Mouse (Mus musculus) cortical plate, adult 2 months (tissue): Measurements from ENCODE around the gene Rhox2e. TPM values are rescaled to one million over a fixed set of nuclear protein-coding genes. Genes with fewer than 3 reads are reported as not detected.
"Not testable (repeated sequence)": the region's sequence is repeated elsewhere in the genome, so short reads cannot be mapped to it uniquely, and the experiment has no call there.

Experiments used
- H3K27ac ChIP-seq: fragments of 200-500 bp; 2 replicates; pipeline ENCODE4 v1.5.1; 2012; ENCODE audit warnings: low read length, control low read depth, inconsistent platforms; ENCODE audit not compliant: insufficient read depth
- H3K4me1 ChIP-seq: fragments of 200-500 bp; 2 replicates; pipeline ENCODE4 v1.6.1; 2011; ENCODE audit warnings: low read length; ENCODE audit not compliant: control insufficient read depth, insufficient read depth
- H3K4me3 ChIP-seq: fragments of 200-500 bp; 2 replicates; pipeline ENCODE4 v1.5.1; 2011; ENCODE audit warnings: mild to moderate bottlenecking, low read length, control low read depth; ENCODE audit not compliant: insufficient read depth
- polyA plus RNA-seq: library from polyadenylated mRNA; depleted of rRNA; stranded (reverse); fragments of >200 nt; gene quantifications from 2 replicates; pipeline ENCODE4 v1.2.3, GENCODE M21; 2012; rRNA removed

Rhox2e gene
- not detected in 2 replicates for polyA plus RNA-seq

GRCm38 (mm10) chrX:37530152-37530551 is at the start of gene Rhox2e:
Gene Rhox2e (plus strand): TSS chrX:37530452.
- not testable (repeated sequence) for H3K4me1 ChIP-seq, H3K4me3 ChIP-seq, H3K27ac ChIP-seq

- H3K27ac ChIP-seq: not testable (repeated sequence)
Measured at GRCm38 (mm10) chrX:37514059-37514458, 16.2 kb upstream of the Rhox2e start, which contains the start of gene Rhox4d. Gene Rhox4d (plus strand): TSS chrX:37514359.

GRCm38 (mm10) chrX:37541719-37542118 is 11.5 kb downstream of the Rhox2e start, which contains the start of gene Rhox3e:
Gene Rhox3e (plus strand): TSS chrX:37542019.
- not testable (repeated sequence) for H3K27ac ChIP-seq, H3K4me3 ChIP-seq, H3K4me1 ChIP-seq

More at GRCm38 (mm10) chrX:37514059-37514458, 16.2 kb upstream of the Rhox2e start, which contains the start of gene Rhox4d:
- H3K4me3 ChIP-seq, H3K4me1 ChIP-seq: not testable (repeated sequence)

GRCm38 (mm10) chrX:37557112-37557511 is 26.9 kb downstream of the Rhox2e start, which contains the start of gene Rhox4e:
Gene Rhox4e (plus strand): TSS chrX:37557412.
- not testable (repeated sequence) for H3K4me3 ChIP-seq, H3K27ac ChIP-seq, H3K4me1 ChIP-seq

- H3K4me1 ChIP-seq, H3K4me3 ChIP-seq, H3K27ac ChIP-seq: not testable (repeated sequence)
Measured at GRCm38 (mm10) chrX:37571105-37571504, 40.9 kb downstream of the Rhox2e start, which contains the start of gene Rhox2f. Gene Rhox2f (plus strand): TSS chrX:37571405.

GRCm38 (mm10) chrX:37572638-37573037 is 42.4 kb downstream of the Rhox2e start:
- not testable (repeated sequence) for H3K4me3 ChIP-seq, H3K4me1 ChIP-seq, H3K27ac ChIP-seq

- not testable (repeated sequence) for H3K4me1 ChIP-seq
Measured at GRCm38 (mm10) chrX:37580692-37581091, 50.4 kb downstream of the Rhox2e start, which contains the start of gene Rhox3f. Gene Rhox3f (plus strand): TSS chrX:37580992.

More at GRCm38 (mm10) chrX:37580692-37581091, 50.4 kb downstream of the Rhox2e start, which contains the start of gene Rhox3f:
- H3K27ac ChIP-seq, H3K4me3 ChIP-seq: not testable (repeated sequence)

Other genes starting within 250 kb of the Rhox2e start
- gene Rhox3a2, start 150.4 kb upstream of the Rhox2e start, polyA plus RNA-seq: not detected in 2 replicates
- gene Rhox4a2, start 139.6 kb upstream of the Rhox2e start, polyA plus RNA-seq: not detected in 2 replicates
- not detected in 2 replicates for gene Rhox2b, start 118.4 kb upstream of the Rhox2e start, polyA plus RNA-seq
- not detected in 2 replicates for gene Rhox4b, start 98.0 kb upstream of the Rhox2e start, polyA plus RNA-seq
- gene Rhox2c, start 76.8 kb upstream of the Rhox2e start, polyA plus RNA-seq: not detected in 2 replicates
- gene Rhox3c, start 71.9 kb upstream of the Rhox2e start, polyA plus RNA-seq: not detected in 2 replicates
- not detected in 2 replicates for gene Rhox4c, start 50.1 kb upstream of the Rhox2e start, polyA plus RNA-seq
- gene Rhox2d, start 37.0 kb upstream of the Rhox2e start, polyA plus RNA-seq: not detected in 2 replicates
- gene Rhox4d, start 16.1 kb upstream of the Rhox2e start, polyA plus RNA-seq: not detected in 2 replicates
- gene Rhox3e, start 11.6 kb downstream of the Rhox2e start, polyA plus RNA-seq: not detected in 2 replicates
- not detected in 2 replicates for gene Rhox4e, start 27.0 kb downstream of the Rhox2e start, polyA plus RNA-seq
- gene Rhox2f, start 41.0 kb downstream of the Rhox2e start, polyA plus RNA-seq: not detected in 2 replicates
- gene Rhox3f, start 50.5 kb downstream of the Rhox2e start, polyA plus RNA-seq: not detected in 2 replicates
- not detected in 2 replicates for gene Rhox4f, start 77.3 kb downstream of the Rhox2e start, polyA plus RNA-seq
- not detected in 2 replicates for gene Rhox3g, start 98.2 kb downstream of the Rhox2e start, polyA plus RNA-seq
- gene Rhox2g, start 113.0 kb downstream of the Rhox2e start, polyA plus RNA-seq: not detected in 2 replicates
- not detected in 2 replicates for gene Rhox4g, start 120.9 kb downstream of the Rhox2e start, polyA plus RNA-seq
- gene Rhox3h, start 138.3 kb downstream of the Rhox2e start, polyA plus RNA-seq: not detected in 2 replicates
- gene Rhox2h, start 142.8 kb downstream of the Rhox2e start, polyA plus RNA-seq: not detected in 2 replicates